Mouse (Mus musculus): ENCODE data around the gene Rnf19b. TPM values are rescaled to one million over a fixed set of nuclear protein-coding genes. Genes with fewer than 3 reads are reported as not detected.
A peak's percentile ranks its signal among the peaks of the same experiment; 100 is the strongest.

The Rnf19b gene
- total RNA-seq, 2 experiments from 2014 or later, result 23.3 to 24.4 TPM

GRCm38 (mm10) chr4:129067638-129068415 lies 9.8 kb downstream of the Rnf19b start:
- no peak for DNase-seq (ENCODE audit: low spot score)

DNA sequence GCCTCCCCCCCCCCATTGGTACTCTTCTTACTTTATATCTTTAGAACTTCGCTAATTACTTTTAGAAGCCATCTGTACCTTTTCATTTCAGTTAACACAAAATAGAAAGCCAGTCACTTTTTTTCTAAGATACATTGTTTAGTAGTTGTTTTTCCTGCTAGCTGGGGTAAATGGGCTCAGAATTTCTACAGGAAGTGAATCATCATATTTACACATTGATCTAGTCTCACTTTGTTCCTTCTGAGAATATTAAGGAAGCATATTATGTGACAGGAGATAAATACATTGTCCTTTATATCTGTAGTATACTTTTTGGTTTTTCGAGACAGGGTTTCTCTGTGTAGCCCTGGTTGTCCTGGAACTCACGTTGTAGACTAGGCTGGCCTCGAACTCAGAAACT lies 10.8 kb downstream of the Rnf19b start:
- no peak for DNase-seq (ENCODE audit: low spot score)

DNA sequence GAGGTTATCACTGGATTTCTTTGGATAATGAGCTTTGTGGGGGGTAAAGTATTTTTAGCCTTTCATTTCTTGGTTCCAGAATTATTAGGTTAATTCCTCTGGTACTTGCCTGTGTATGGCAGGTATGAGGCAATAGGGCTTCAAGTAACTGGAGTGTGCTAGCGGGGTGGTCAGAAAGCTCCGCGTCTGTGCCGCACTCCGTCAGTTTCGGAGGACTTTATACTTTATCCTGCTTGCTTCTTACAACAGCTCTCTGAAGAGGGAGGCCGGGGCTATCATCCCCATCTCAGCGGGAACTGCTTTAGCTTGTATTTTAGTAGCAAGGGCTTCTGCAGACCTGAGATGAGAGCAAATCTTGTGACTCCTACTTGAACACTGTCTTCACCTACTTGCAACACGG lies 21.1 kb downstream of the Rnf19b start:
- DNase-seq (ENCODE audit: low spot score), result no peak

DNA sequence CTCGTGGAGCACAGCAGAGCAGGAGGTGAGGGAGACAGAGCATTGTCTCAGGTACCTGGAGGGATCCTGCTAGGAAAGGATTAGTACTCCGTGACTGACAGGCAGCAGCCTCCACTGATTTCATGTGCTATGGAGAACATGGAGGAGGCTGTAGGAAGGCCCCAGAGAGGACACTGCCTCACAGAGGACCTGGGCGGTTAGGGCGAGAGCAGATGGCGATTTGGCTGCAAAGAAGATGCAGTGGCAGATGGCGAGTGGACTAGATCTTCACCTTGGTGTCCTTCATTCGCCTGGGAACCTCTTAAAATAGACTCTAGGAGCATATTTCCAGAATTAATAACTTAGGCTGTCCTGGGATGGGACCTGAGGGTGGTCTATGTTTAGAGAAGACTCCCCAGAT lies 23.0 kb downstream of the Rnf19b start:
- DNase-seq (ENCODE audit: low spot score), result no peak

GRCm38 (mm10) chr4:129081512-129081911 lies 23.4 kb downstream of the Rnf19b start:
- peak; percentile 15 for DNase-seq (ENCODE audit: low spot score)

DNA sequence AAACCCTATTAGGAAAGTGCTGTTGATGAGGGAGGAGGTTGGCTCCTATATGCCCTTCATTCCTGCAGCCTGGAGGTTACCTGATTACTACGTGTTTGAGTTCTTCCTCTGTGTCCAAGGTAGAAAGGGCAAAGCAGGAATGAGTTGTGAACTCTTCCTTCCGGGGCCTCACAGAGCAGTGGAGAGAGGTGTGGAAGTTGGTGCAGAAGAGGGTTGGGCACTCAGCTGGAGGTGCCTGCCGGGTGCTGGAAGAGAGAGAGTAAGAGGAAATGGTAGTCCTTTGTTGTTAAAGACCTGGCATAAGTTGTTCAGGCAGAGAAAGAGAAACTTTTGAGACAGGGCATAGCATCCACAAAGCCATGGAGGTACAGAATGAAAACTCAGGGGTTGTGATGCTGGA lies 23.9 kb downstream of the Rnf19b start:
- no peak for DNase-seq (ENCODE audit: low spot score)

- DNase-seq (ENCODE audit: low spot score), result peak; percentile 65
Measured at GRCm38 (mm10) chr4:129082379-129083115, 24.5 kb downstream of the Rnf19b start.

DNA sequence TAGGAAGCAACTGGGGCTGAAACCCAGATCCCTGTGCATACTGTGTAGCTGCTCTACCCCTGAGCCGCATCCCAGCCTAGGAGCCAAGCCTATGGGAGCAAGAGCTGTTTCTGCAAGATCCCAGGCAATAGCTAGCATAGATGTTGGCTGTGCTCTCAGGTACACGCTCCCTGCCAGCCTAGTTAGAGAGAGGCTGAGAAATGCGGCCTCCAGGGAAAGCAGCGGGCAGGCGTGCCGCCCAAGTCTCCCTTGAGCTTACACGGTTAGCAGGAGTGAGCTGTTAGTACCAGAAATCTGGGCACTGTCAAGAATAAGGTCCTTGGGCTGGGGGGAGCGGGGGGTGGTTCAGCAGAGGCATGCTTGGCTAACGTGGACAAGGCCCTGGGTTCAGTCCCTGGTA lies 26.8 kb downstream of the Rnf19b start:
- DNase-seq (ENCODE audit: low spot score), result no peak

DNA sequence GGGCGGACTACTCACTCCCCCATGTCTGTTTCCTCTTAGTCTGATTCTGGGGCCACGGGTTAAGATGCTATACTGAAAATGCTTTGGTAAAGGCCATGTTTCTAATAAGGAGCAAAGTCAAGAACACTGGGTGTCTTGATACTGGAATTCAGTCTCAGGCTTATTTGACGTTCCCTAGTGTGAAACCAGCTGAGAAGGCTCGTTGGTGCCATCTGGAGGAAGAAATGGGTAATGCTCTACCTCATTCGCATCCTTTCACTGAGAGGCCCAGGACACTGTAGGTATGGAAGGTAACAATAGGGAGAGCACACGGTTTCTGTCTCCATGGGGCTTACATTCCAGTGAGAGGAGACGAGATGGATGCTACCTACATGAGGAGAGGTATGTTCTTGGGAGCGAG lies 28.0 kb downstream of the Rnf19b start:
- DNase-seq (ENCODE audit: low spot score), result peak; percentile 76

DNA sequence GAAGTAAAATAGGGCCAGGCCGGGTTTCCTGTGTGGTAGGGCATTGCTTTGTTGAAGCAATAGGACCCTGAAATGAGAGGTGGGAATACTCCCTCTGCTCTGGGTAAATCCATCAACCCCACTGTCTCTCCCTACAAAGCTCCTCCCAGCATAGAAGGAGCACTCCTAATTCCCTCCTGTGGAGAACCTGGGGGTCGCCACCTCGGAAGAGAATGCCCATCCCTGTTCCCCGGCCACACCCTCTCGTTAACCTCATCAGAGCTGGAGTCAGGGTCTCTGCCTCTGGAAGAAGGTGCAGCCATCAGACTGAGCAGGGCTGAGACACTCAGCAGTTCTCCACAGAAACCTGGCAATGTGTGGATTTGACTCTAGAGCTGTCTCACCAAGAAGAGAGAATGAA lies 29.8 kb downstream of the Rnf19b start:
- no peak for DNase-seq (ENCODE audit: low spot score)

DNA sequence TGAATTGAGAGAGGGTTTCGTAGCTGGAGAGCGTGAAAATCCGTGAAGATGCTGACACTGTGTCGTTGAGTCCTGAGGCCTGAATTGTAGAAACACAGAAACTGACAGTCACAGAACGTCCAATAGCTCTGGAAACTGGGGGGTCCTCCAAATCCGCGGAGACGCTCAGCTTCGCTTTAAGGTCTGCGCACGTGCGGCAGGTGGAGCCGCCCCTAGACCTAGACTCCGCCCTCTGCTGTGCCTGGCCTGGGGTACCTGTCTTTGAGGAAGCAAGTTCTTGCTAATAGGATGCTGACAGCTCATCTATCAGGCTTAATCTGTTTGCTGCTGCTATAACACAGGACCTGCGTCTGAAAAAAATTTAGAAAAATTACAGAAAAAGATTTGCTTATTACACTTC lies 37.2 kb downstream of the Rnf19b start:
- no peak for DNase-seq (ENCODE audit: low spot score)

DNA sequence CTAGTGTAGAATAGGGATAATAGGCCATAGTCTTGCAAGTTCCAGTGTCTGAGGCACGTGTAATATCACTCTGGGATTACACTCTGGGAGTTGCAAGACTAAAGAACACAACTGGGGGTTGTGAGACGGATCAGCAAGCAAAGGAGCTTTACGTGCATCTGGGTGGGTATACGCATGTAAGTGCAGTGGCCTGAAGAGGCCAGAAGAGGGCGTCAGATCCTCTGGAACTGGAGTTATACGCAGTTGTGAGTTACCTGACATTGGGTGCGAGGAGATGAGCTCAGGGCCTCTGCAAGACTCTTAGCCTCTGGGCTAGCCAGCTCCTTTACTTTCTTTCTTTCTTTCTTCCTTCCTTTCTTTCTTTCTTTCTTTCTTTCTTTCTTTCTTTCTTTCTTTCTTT lies 38.9 kb downstream of the Rnf19b start:
- no peak for DNase-seq (ENCODE audit: low spot score)

GRCm38 (mm10) chr4:129102133-129102829 lies 44.2 kb downstream of the Rnf19b start:
- DNase-seq (ENCODE audit: low spot score), result no peak

DNA sequence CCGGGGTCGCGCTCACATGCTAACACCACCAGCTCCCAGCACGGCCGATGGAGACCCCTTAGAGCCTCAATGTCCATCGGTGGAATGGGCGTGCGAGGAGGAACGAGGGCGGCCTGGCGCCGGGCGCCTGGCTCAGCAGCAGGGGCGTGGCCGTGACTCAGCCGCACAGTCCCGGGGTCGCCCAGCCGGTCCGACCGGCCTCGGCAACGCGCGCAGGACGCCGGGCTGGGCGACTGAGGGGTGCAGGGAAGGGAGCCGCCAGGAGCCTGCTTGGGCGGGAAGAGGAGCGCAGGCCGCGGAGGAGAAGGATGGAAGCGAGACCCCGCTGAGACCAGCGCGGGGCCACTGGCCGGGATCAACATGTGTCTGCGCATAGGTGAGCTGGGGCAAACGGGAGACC lies 47.3 kb downstream of the Rnf19b start, which contains the start of gene Tmem54:
TSS of gene Tmem54 (plus strand) at position 193 of the 400 bp plus-strand sequence.
- no peak for DNase-seq (ENCODE audit: low spot score)

GRCm38 (mm10) chr4:129106073-129106472 lies 48.0 kb downstream of the Rnf19b start:
- no peak for DNase-seq (ENCODE audit: low spot score)

GRCm38 (mm10) chr4:129107348-129107899 lies 49.4 kb downstream of the Rnf19b start:
- no peak for DNase-seq (ENCODE audit: low spot score)

GRCm38 (mm10) chr4:129108624-129109023 lies 50.6 kb downstream of the Rnf19b start:
- DNase-seq (ENCODE audit: low spot score), result no peak

GRCm38 (mm10) chr4:129110804-129111203 lies 52.7 kb downstream of the Rnf19b start:
- no peak for DNase-seq (ENCODE audit: low spot score)

- DNase-seq (ENCODE audit: low spot score), result no peak
Measured at GRCm38 (mm10) chr4:129111350-129111749, 53.3 kb downstream of the Rnf19b start.

DNA sequence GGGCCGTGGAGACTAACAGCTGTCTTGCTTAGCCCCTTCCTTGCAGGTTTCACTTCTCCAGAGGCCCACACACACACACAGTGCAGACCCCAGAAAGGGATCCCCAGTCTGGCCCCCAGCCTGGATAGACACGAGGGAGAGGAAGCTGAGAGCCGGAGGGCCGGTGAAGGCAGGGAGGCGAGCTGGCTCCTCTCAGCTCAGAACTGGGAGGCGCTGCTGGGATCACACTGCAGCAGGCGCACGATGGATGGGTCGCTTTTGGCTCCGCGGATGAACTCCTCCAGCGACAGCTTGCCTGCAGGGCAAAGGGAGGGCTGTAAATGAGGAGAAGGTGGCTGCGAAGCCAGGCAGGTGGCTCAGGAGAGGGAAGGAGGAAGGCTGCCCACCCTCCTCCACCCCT lies 54.2 kb downstream of the Rnf19b start:
- no peak for DNase-seq (ENCODE audit: low spot score)

GRCm38 (mm10) chr4:129113083-129113988 lies 55.3 kb downstream of the Rnf19b start:
- no peak for DNase-seq (ENCODE audit: low spot score)

All from gastrocnemius, adult 18-20 months (tissue).